Mouse (Mus musculus) ovary, adult 2 months (tissue): ENCODE data around the gene Rgs7. TPM values are rescaled to one million over a fixed set of nuclear protein-coding genes. Genes with fewer than 3 reads are reported as not detected.

ENCODE experiments used
- polyA plus RNA-seq: library from polyadenylated mRNA; depleted of rRNA; stranded (reverse); fragments of >200 nt; gene quantifications from 2 replicates; pipeline ENCODE4 v1.2.3, GENCODE M21; 2012; rRNA removed

The Rgs7 gene
- polyA plus RNA-seq: 0.73 and 0.93 TPM in 2 replicates

DNA sequence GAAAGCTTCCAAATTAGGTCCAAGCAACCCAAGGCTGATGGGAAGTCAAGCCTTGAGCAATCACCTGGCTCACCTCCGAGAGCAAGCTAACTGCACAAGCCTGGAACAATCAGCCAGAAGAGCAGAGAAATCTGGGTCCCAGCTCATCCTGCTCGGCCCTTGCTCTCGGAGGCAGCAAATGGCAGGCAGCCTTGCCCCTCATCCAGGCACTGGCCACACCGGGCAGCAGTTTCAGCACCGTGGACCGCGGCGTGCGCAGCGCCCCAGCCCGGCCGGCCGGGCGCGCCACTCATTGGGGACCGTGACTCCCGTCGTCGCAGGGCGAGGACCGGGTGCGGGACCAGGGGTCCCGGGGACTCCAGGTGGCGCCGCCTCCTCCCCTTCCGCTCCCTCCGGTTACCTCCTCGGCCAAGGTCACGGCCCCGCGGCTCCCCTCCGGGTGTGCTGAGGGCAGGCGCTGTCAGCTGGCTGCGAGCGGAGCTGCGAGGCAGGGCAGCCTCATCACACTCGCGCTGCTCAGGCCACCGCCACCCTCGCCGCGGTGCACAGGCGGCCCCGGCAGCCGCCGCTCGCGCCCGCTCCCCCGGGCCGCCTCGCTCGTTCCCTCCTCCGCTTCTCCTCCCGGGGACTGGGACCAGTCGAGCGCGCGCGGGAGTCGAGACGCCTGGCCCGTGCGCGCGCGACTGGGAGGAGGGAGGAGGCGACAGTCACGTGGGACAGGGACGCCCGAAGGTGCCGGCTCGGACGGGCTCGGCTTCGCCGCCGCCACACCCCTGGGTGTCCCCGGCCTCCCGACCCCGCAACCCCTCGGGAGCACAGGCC lies at the start of gene Rgs7:
Gene Rgs7, minus strand, starts transcription at position 640 of the 822 bp plus-strand sequence.

Other genes starting within 250 kb of the Rgs7 start
- gene Kmo, start 127.9 kb upstream of the Rgs7 start, polyA plus RNA-seq: 0.26 and 0.29 TPM in 2 replicates
- gene Fh1, start 133.1 kb upstream of the Rgs7 start, polyA plus RNA-seq: 20.4 and 25.9 TPM in 2 replicates
- 9.1 and 10.4 TPM in 2 replicates for gene Opn3, start 200.3 kb upstream of the Rgs7 start, polyA plus RNA-seq
- gene Chml, start 200.4 kb upstream of the Rgs7 start, polyA plus RNA-seq: 37.1 and 79.9 TPM in 2 replicates
- not detected in 2 replicates for gene Wdr64, start 206.1 kb upstream of the Rgs7 start, polyA plus RNA-seq